In genomic region chr8:124608239-124608971, GRCm38 (mm10) we compare ENCODE assay signal across 7 mouse cellular contexts. TPM values are rescaled to one million over a fixed set of nuclear protein-coding genes. Genes with fewer than 3 reads are reported as not detected.
A peak's percentile ranks its signal among the peaks of the same experiment; 100 is the strongest.
DNase-seq lines count a peak whose midpoint lies in the region; ATAC-seq lines count a peak whose summit lies in the region.

No protein-coding gene starts in this region.

- ATAC-seq in kidney, embryonic 16.5 days (ENCODE audit: low FRiP score, low TSS enrichment) = no peak
- ATAC-seq in kidney, embryonic 15.5 days (replicated peaks; ENCODE audit: low FRiP score) = no peak

- H3K9ac ChIP-seq in kidney, embryonic 16.5 days (replicated peaks; ENCODE audit: low read length) = no peak overlapping the region
- no peak overlapping the region for H3K9ac ChIP-seq in kidney, embryonic 15.5 days

- H3K27me3 ChIP-seq in kidney, embryonic 16.5 days (ENCODE audit: insufficient read depth, low read length) = no peaks in the 10 kb centered on the region
- no peaks in the 10 kb centered on the region for H3K27me3 ChIP-seq in kidney, embryonic 15.5 days

- 62% methylated on average over 13 of the region's 13 CpGs for WGBS in kidney, embryonic 16.5 days
- WGBS in kidney, embryonic 15.5 days = 61% methylated on average over 13 of the region's 13 CpGs

- peak; percentile 45 for DNase-seq in 416B (ENCODE audit: low read depth)
- peak; percentile 3 to 11 for DNase-seq in B cell, adult 2 months
- peak; percentile 17 for DNase-seq in forelimb bud, embryonic 11.5 days (ENCODE audit: low read depth, low spot score)
- no peak for DNase-seq in natural killer cell, adult 2 months (ENCODE audit: low spot score in 2 of 2)
- DNase-seq in gastrocnemius, postnatal 4 days (ENCODE audit: low spot score in 2 of 2) = no peak

- no peaks in the 10 kb centered on the region for H3K9me3 ChIP-seq in kidney, embryonic 16.5 days (ENCODE audit: low read length)
- no peaks in the 10 kb centered on the region for H3K9me3 ChIP-seq in kidney, embryonic 15.5 days (replicated peaks)

- H3K4me1 ChIP-seq in kidney, embryonic 16.5 days (ENCODE audit: insufficient read depth, low read length) = no peaks in the 10 kb centered on the region
- peaks cover 5% of the 10 kb centered on the region; the same call in 1 of the 2 replicates for H3K4me1 ChIP-seq in kidney, embryonic 15.5 days

- no peak overlapping the region for H3K4me3 ChIP-seq in kidney, embryonic 16.5 days (ENCODE audit: low read length)
- no peak overlapping the region for H3K4me3 ChIP-seq in kidney, embryonic 15.5 days (replicated peaks)

- H3K4me2 ChIP-seq in kidney, embryonic 16.5 days (replicated peaks; ENCODE audit: low read depth, low read length) = no peak overlapping the region
- no peak overlapping the region for H3K4me2 ChIP-seq in kidney, embryonic 15.5 days

- H3K36me3 ChIP-seq in kidney, embryonic 16.5 days (ENCODE audit: insufficient read depth, low read length) = no peaks in the 10 kb centered on the region
- H3K36me3 ChIP-seq in kidney, embryonic 15.5 days = no peaks in the 10 kb centered on the region

- H3K27ac ChIP-seq in kidney, embryonic 16.5 days (ENCODE audit: low read length) = 0 out of 2 replicates have a peak overlapping the region, but pooled peaks have one; percentile 25
- no peak overlapping the region for H3K27ac ChIP-seq in kidney, embryonic 15.5 days

RNA-seq across cellular contexts. Expression of gene Capn9, which starts 32.5 kb away (rescaled TPM):
- not detected in 2 replicates for polyA plus RNA-seq in kidney, embryonic 16.5 days (2015; fragmentation: Nextera tagmentation; extraction: Ambion mirVana)
- 0.08 and 0.31 TPM in 2 replicates for polyA plus RNA-seq in kidney, embryonic 15.5 days (2015; fragmentation: Nextera tagmentation; extraction: Ambion mirVana)
- not detected for total RNA-seq in gastrocnemius, postnatal 4 days (2021)

RNA-seq across cellular contexts. Expression of gene Agt, which starts 38.9 kb away (rescaled TPM):
- polyA plus RNA-seq in kidney, embryonic 16.5 days (2015; fragmentation: Nextera tagmentation; extraction: Ambion mirVana) = 1.5 and 2.2 TPM in 2 replicates
- 1.9 and 3.2 TPM in 2 replicates for polyA plus RNA-seq in kidney, embryonic 15.5 days (2015; fragmentation: Nextera tagmentation; extraction: Ambion mirVana)
- 10 to 100 TPM; 28.5 to 37.1 TPM for total RNA-seq in gastrocnemius, postnatal 4 days (2021)

RNA-seq across cellular contexts. Expression of gene 2310022B05Rik, which starts 54.8 kb away (rescaled TPM):
- 28.0 and 31.7 TPM in 2 replicates for polyA plus RNA-seq in kidney, embryonic 16.5 days (2015; fragmentation: Nextera tagmentation; extraction: Ambion mirVana)
- polyA plus RNA-seq in kidney, embryonic 15.5 days (2015; fragmentation: Nextera tagmentation; extraction: Ambion mirVana) = 28.4 and 32.3 TPM in 2 replicates
- total RNA-seq in gastrocnemius, postnatal 4 days (2021) = 10 to 100 TPM; 49.3 to 51.7 TPM

Comparison
In these comparisons a context has a peak if more than half of its experiments do, and no peak if none do; other contexts are left out.
1. DNase-seq: peak in 416B (single experiment), B cell, adult 2 months (2 of 2) and forelimb bud, embryonic 11.5 days (single experiment); none in natural killer cell, adult 2 months (0 of 2) and gastrocnemius, postnatal 4 days (0 of 2).